Mouse (Mus musculus) heart, adult 2 months (tissue): ENCODE data around the gene 4921530L21Rik. TPM values are rescaled to one million over a fixed set of nuclear protein-coding genes. Genes with fewer than 3 reads are reported as not detected.

Experiments used
- DNase-seq, 2 experiments: peaks; one replicate each; pipeline ENCODE4 v3.0.0; 2021
- H3K27ac ChIP-seq: fragments of 200-600 bp; 2 replicates; pipeline ENCODE4 v1.8.1; 2022
- H3K27me3 ChIP-seq: fragments of 200-500 bp; 2 replicates; pipeline ENCODE4 v1.6.1; 2012; ENCODE audit warnings: mild to moderate bottlenecking, low read length, inconsistent platforms, mixed read lengths; ENCODE audit not compliant: control insufficient read depth, insufficient read depth
- H3K36me3 ChIP-seq: fragments of 200-500 bp; 2 replicates; pipeline ENCODE4 v1.6.1; 2012; ENCODE audit warnings: low read length, inconsistent platforms; ENCODE audit not compliant: control insufficient read depth, insufficient read depth
- H3K4me1 ChIP-seq: fragments of 200-500 bp; 2 replicates; pipeline ENCODE4 v1.6.1; 2011; ENCODE audit warnings: low read length; ENCODE audit not compliant: control insufficient read depth, insufficient read depth
- H3K4me3 ChIP-seq: fragments of 200-600 bp; 2 replicates; pipeline ENCODE4 v1.8.1; 2022
- H3K79me2 ChIP-seq: fragments of 200-500 bp; replicated peaks from 2 replicates; pipeline ENCODE4 v1.6.1; 2012; ENCODE audit warnings: mild to moderate bottlenecking, inconsistent platforms, low read length, moderate library complexity, mixed read lengths; ENCODE audit not compliant: control insufficient read depth, insufficient read depth
- H3K9ac ChIP-seq: fragments of 200-500 bp; 2 replicates; pipeline ENCODE4 v1.6.1; 2012; ENCODE audit warnings: low read depth, mild to moderate bottlenecking, control low read depth, inconsistent platforms, low read length, mixed read lengths
- CTCF ChIP-seq: fragments of 200-600 bp; IDR thresholded peaks from 2 replicates; pipeline ENCODE4 v1.8.1; 2022; ENCODE audit warnings: antibody characterized with exemption, mild to moderate bottlenecking, moderate library complexity
- EP300 ChIP-seq: fragments of 200-500 bp; IDR thresholded peaks from 2 replicates; pipeline ENCODE4 v1.6.1; 2011; ENCODE audit warnings: low read depth, low read length, control low read depth; ENCODE audit not compliant: insufficient read depth
- POLR2A ChIP-seq: fragments of 200-500 bp; IDR thresholded peaks from 2 replicates; pipeline ENCODE4 v1.6.1; 2011; ENCODE audit warnings: mild to moderate bottlenecking, low read depth, low read length, control low read depth; ENCODE audit not compliant: insufficient read depth
- WGBS: fragments of 180-500 bp; shearing (Covaris S2); methylation state at CpG from one replicate; pipeline ENCODE4 v1.1.7; 2018; 5-methylcytosine and 5-hydroxymethylcytosine counted together
- intact Hi-C: fragments of 180-260 bp; cut with DNase I; formaldehyde crosslinking; loops from one replicate; pipeline ENCODE4 v1.15.1; 2025
- polyA plus RNA-seq: library from polyadenylated mRNA; depleted of rRNA; stranded (reverse); fragments of >200 nt; gene quantifications from 2 replicates; pipeline ENCODE4 v1.2.3, GENCODE M21; 2012
- total RNA-seq, 2 experiments: library from RNA; stranded (reverse); gene quantifications; 2 replicates each; pipeline ENCODE4 v1.2.3; 2021

4921530L21Rik gene
- total and polyA plus RNA-seq, 3 experiments, result not detected

DNA sequence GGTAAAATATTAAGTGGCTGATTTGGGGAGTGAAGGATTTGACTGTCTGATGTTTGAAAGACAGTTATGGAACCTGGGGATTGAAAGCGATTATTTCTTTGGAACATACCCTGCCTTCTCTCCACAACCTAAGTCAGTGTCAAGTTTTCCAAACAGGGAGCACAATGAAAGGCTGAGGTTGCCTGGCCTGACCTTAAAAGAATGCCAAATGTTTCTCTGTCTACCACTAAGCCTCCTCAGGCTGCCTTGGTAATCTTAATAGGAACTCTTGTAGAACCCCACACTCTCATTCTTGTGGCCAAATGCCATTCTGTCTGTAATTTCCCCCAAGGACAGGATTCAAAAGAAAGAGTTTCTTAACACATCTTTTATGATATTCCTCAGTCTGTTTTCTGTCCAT is 3.5 kb upstream of the 4921530L21Rik start:
- no peak for DNase-seq
- H3K36me3 ChIP-seq, result no peaks in the 10 kb centered on the region
- TF ChIP-seq CTCF (no peak), POLR2A (no peak), EP300 (no peak)
- intact Hi-C loops, result no loop called here
- H3K79me2 ChIP-seq, result no peaks in the 10 kb centered on the region
- H3K9ac ChIP-seq, result no peak overlapping the region
- H3K27me3 ChIP-seq, result no peaks in the 10 kb centered on the region
- 84% methylated on average over 1 of the region's 1 CpGs for whole genome bisulfite sequencing
- no peaks in the 10 kb centered on the region for H3K4me1 ChIP-seq
- H3K4me3 ChIP-seq, result no peak overlapping the region
- H3K27ac ChIP-seq, result no peak overlapping the region

DNA sequence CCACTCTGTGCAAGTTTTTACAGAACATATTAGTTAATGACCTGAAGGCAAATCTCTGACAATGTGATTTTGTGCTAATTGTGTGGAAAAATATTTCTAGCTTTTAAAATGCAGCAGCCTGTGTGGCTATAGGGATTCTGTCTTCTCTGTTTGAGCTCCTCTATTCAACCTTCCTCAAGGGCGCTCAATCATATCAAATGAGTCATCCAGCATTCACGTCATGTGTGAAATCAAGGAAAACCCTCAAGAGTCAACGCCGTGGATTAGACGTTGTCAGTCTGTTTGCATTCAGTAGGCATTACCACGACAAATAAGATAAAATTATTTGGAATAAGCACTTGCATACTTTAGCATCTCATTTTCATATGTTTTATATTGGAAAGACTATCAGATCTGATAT is 18.4 kb downstream of the 4921530L21Rik start:
- WGBS, result 71% methylated on average over 6 of the region's 6 CpGs

GRCm38 (mm10) chr14:95904591-95905095 is 23.6 kb downstream of the 4921530L21Rik start:
- Histone ChIP-seq H3K27me3 (no peaks in the 10 kb centered on the region), H3K9ac (no peak overlapping the region), H3K4me3 (no peak overlapping the region), H3K36me3 (no peaks in the 10 kb centered on the region), H3K4me1 (no peaks in the 10 kb centered on the region), H3K79me2 (no peaks in the 10 kb centered on the region), H3K27ac (no peak overlapping the region)
- TF ChIP-seq POLR2A (no peak), EP300 (no peak), CTCF (no peak)
- intact Hi-C loops, result loop anchor here (1.0 kb wide), 1 partner anchor 8 kb away; no protein-coding TSS in a partner anchor
- no peak for DNase-seq
- WGBS, result 81% methylated on average over 1 of the region's 1 CpGs

More for the DNA sequence above, 18.4 kb downstream of the 4921530L21Rik start:
- Histone ChIP-seq H3K27me3 (no peaks in the 10 kb centered on the region), H3K4me1 (no peaks in the 10 kb centered on the region), H3K27ac (no peak overlapping the region), H3K4me3 (no peak overlapping the region), H3K9ac (no peak overlapping the region), H3K36me3 (no peaks in the 10 kb centered on the region), H3K79me2 (no peaks in the 10 kb centered on the region)
- intact Hi-C loops, result no loop called here
- no peak for TF ChIP-seq EP300
- TF ChIP-seq POLR2A, result no peak
- TF ChIP-seq CTCF, result no peak
- no peak for DNase-seq

DNA sequence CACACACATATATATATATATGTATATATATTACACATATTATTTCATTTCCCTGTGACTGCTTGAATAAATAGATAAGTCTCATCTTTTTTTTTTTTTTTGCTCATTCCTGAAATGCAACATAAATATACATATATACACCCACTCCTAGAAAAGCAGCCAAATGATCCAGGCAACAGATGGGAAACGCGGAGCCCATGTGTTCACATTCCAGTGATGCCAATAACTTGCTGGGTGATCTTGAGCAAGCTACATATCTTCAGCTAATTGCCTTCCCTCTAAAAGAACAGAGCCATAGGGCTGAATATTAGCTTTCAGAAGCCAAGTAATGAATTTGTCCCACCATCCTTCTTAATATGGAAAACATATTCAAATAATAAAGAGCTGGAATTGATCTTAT is 32.2 kb downstream of the 4921530L21Rik start:
- intact Hi-C loops, result no loop called here
- WGBS, result 91% methylated on average over 2 of the region's 2 CpGs
- H3K27me3 ChIP-seq, result no peaks in the 10 kb centered on the region
- no peaks in the 10 kb centered on the region for H3K4me1 ChIP-seq
- no peak overlapping the region for H3K27ac ChIP-seq
- no peaks in the 10 kb centered on the region for H3K79me2 ChIP-seq
- H3K4me3 ChIP-seq, result no peak overlapping the region
- no peak for DNase-seq
- H3K9ac ChIP-seq, result no peak overlapping the region
- TF ChIP-seq POLR2A (no peak), CTCF (no peak), EP300 (no peak)
- no peaks in the 10 kb centered on the region for H3K36me3 ChIP-seq

- 65% methylated on average over 1 of the region's 1 CpGs for WGBS
- Histone ChIP-seq H3K36me3 (no peaks in the 10 kb centered on the region), H3K4me1 (no peaks in the 10 kb centered on the region), H3K9ac (no peak overlapping the region), H3K27me3 (no peaks in the 10 kb centered on the region), H3K79me2 (no peaks in the 10 kb centered on the region), H3K4me3 (no peak overlapping the region), H3K27ac (no peak overlapping the region)
- intact Hi-C loops, result no loop called here
- TF ChIP-seq POLR2A (no peak), CTCF (no peak), EP300 (no peak)
- DNase-seq, result no peak
These were observed 45.7 kb downstream of the 4921530L21Rik start for GRCm38 (mm10) chr14:95926742-95927141.

GRCm38 (mm10) chr14:95927810-95928785 is 47.0 kb downstream of the 4921530L21Rik start:
- intact Hi-C loops, result no loop called here
- Histone ChIP-seq H3K27me3 (no peaks in the 10 kb centered on the region), H3K36me3 (no peaks in the 10 kb centered on the region), H3K4me1 (no peaks in the 10 kb centered on the region), H3K9ac (no peak overlapping the region), H3K4me3 (no peak overlapping the region), H3K79me2 (no peaks in the 10 kb centered on the region), H3K27ac (no peak overlapping the region)
- TF ChIP-seq CTCF (no peak), POLR2A (no peak), EP300 (no peak)
- no peak for DNase-seq
- WGBS, result 84% methylated on average over 3 of the region's 3 CpGs
